Mouse (Mus musculus): ENCODE measurements around the gene Ramp2. TPM values are rescaled to one million over a fixed set of nuclear protein-coding genes. Genes with fewer than 3 reads are reported as not detected.

Ramp2 gene
- polyA plus RNA-seq, 1 experiment, result 25.8 TPM

GRCm38 (mm10) chr11:101275309-101275708 lies 29.5 kb downstream of the Ramp2 start:
- Histone ChIP-seq H3K27ac (ENCODE audit: insufficient read depth, low read depth, low read length) (no peak overlapping the region), H3K4me1 (ENCODE audit: control insufficient read depth, insufficient read depth, insufficient read length, low read length) (peaks cover 21% of the 10 kb centered on the region), H3K27me3 (ENCODE audit: control insufficient read depth, insufficient read depth, low read length) (no peaks in the 10 kb centered on the region), H3K36me3 (ENCODE audit: control insufficient read depth, insufficient read depth, low read length) (no peaks in the 10 kb centered on the region), H3K4me3 (ENCODE audit: low read depth, low read length) (no peak overlapping the region)
- WGBS, result 69% methylated on average over 4 of the region's 4 CpGs
- TF ChIP-seq CTCF (IDR thresholded peaks at IDR 0.05; ENCODE audit: extremely low read depth, insufficient read length, insufficient replicate concordance, low read depth, low read length) (no peak), POLR2A (IDR thresholded peaks at IDR 0.05; ENCODE audit: low read depth, low read length) (no peak)

GRCm38 (mm10) chr11:101276319-101277070 lies 30.7 kb downstream of the Ramp2 start:
- no peak overlapping the region for H3K27ac ChIP-seq (ENCODE audit: insufficient read depth, low read depth, low read length)
- peak overlapping the region; percentile 21 for H3K4me3 ChIP-seq (ENCODE audit: low read depth, low read length)

GRCm38 (mm10) chr11:101277381-101278222 lies 31.8 kb downstream of the Ramp2 start:
- TF ChIP-seq CTCF (IDR thresholded peaks at IDR 0.05; ENCODE audit: extremely low read depth, insufficient read length, insufficient replicate concordance, low read depth, low read length), result no peak
- TF ChIP-seq POLR2A (IDR thresholded peaks at IDR 0.05; ENCODE audit: low read depth, low read length), result no peak
- Histone ChIP-seq H3K36me3 (ENCODE audit: control insufficient read depth, insufficient read depth, low read length) (no peaks in the 10 kb centered on the region), H3K4me1 (ENCODE audit: control insufficient read depth, insufficient read depth, insufficient read length, low read length) (peaks cover 21% of the 10 kb centered on the region), H3K4me3 (ENCODE audit: low read depth, low read length) (peak overlapping the region; percentile 76), H3K27ac (ENCODE audit: insufficient read depth, low read depth, low read length) (peak overlapping the region; percentile 94), H3K27me3 (ENCODE audit: control insufficient read depth, insufficient read depth, low read length) (no peaks in the 10 kb centered on the region)
- 18% methylated on average over 12 of the region's 12 CpGs for WGBS

More at GRCm38 (mm10) chr11:101276319-101277070, 30.7 kb downstream of the Ramp2 start:
- no peak for TF ChIP-seq POLR2A (IDR thresholded peaks at IDR 0.05; ENCODE audit: low read depth, low read length)
- TF ChIP-seq CTCF (IDR thresholded peaks at IDR 0.05; ENCODE audit: extremely low read depth, insufficient read length, insufficient replicate concordance, low read depth, low read length), result no peak
- Histone ChIP-seq H3K4me1 (ENCODE audit: control insufficient read depth, insufficient read depth, insufficient read length, low read length) (peaks cover 21% of the 10 kb centered on the region), H3K36me3 (ENCODE audit: control insufficient read depth, insufficient read depth, low read length) (no peaks in the 10 kb centered on the region), H3K27me3 (ENCODE audit: control insufficient read depth, insufficient read depth, low read length) (no peaks in the 10 kb centered on the region)
- 53% methylated on average over 27 of the region's 27 CpGs for WGBS

GRCm38 (mm10) chr11:101278223-101279192 lies 32.7 kb downstream of the Ramp2 start, which contains the start of the genes Cntd1 and Coa3:
Gene Cntd1, plus strand, starts transcription at chr11:101279012.
Gene Coa3, minus strand, starts transcription at chr11:101279114.
- 2% methylated on average over 45 of the region's 45 CpGs for WGBS
- H3K36me3 ChIP-seq (ENCODE audit: control insufficient read depth, insufficient read depth, low read length), result no peaks in the 10 kb centered on the region

GRCm38 (mm10) chr11:101279193-101279569 lies 33.4 kb downstream of the Ramp2 start:
- Histone ChIP-seq H3K4me3 (ENCODE audit: low read depth, low read length) (peak overlapping the region; percentile 76), H3K27ac (ENCODE audit: insufficient read depth, low read depth, low read length) (no peak overlapping the region), H3K27me3 (ENCODE audit: control insufficient read depth, insufficient read depth, low read length) (no peaks in the 10 kb centered on the region), H3K4me1 (ENCODE audit: control insufficient read depth, insufficient read depth, insufficient read length, low read length) (peaks cover 24% of the 10 kb centered on the region), H3K36me3 (ENCODE audit: control insufficient read depth, insufficient read depth, low read length) (no peaks in the 10 kb centered on the region)
- TF ChIP-seq CTCF (IDR thresholded peaks at IDR 0.05; ENCODE audit: extremely low read depth, insufficient read length, insufficient replicate concordance, low read depth, low read length), result no peak
- no peak for TF ChIP-seq POLR2A (IDR thresholded peaks at IDR 0.05; ENCODE audit: low read depth, low read length)
- WGBS, result 58% methylated on average over 14 of the region's 14 CpGs

More at GRCm38 (mm10) chr11:101278223-101279192, 32.7 kb downstream of the Ramp2 start, which contains the start of the genes Cntd1 and Coa3:
- peak within 1 kb of the TSS; percentile 94 for H3K27ac ChIP-seq (ENCODE audit: insufficient read depth, low read depth, low read length)
- TF ChIP-seq POLR2A (IDR thresholded peaks at IDR 0.05; ENCODE audit: low read depth, low read length), result peak; percentile 88; the same call in 1 of the 2 replicates
- no peak for TF ChIP-seq CTCF (IDR thresholded peaks at IDR 0.05; ENCODE audit: extremely low read depth, insufficient read length, insufficient replicate concordance, low read depth, low read length)
- H3K27me3 ChIP-seq (ENCODE audit: control insufficient read depth, insufficient read depth, low read length), result no peaks in the 10 kb centered on the region
- H3K4me3 ChIP-seq (ENCODE audit: low read depth, low read length), result peak within 1 kb of the TSS; percentile 76
- H3K4me1 ChIP-seq (ENCODE audit: control insufficient read depth, insufficient read depth, insufficient read length, low read length), result peaks cover 24% of the 10 kb centered on the region

GRCm38 (mm10) chr11:101280837-101281236 lies 35.0 kb downstream of the Ramp2 start:
- Histone ChIP-seq H3K4me3 (ENCODE audit: low read depth, low read length) (no peak overlapping the region), H3K36me3 (ENCODE audit: control insufficient read depth, insufficient read depth, low read length) (no peaks in the 10 kb centered on the region; the same call in 1 of the 2 replicates), H3K4me1 (ENCODE audit: control insufficient read depth, insufficient read depth, insufficient read length, low read length) (peaks cover 24% of the 10 kb centered on the region), H3K27me3 (ENCODE audit: control insufficient read depth, insufficient read depth, low read length) (no peaks in the 10 kb centered on the region), H3K27ac (ENCODE audit: insufficient read depth, low read depth, low read length) (no peak overlapping the region)
- TF ChIP-seq CTCF (IDR thresholded peaks at IDR 0.05; ENCODE audit: extremely low read depth, insufficient read length, insufficient replicate concordance, low read depth, low read length) (no peak), POLR2A (IDR thresholded peaks at IDR 0.05; ENCODE audit: low read depth, low read length) (no peak)
- WGBS, result 78% methylated on average over 7 of the region's 7 CpGs
